Mouse (Mus musculus): ENCODE measurements at regions not wholly inside any gene's neighbourhood (a gene's known extent, or its start where the extent isn't known, plus 50 kb on each side); places are given as distances from the start of the nearest gene placed in this dataset.

GRCm38 (mm10) chr13:28780462-28780861 lies 173.1 kb downstream of the Sox4 start:
- no peak for ATAC-seq (replicated peaks in 1 of 2; ENCODE audit: insufficient read depth in 1 of 2, low FRiP score in 2 of 2, low TSS enrichment in 1 of 2, low read depth in 1 of 2, poor library complexity in 2 of 2, severe bottlenecking in 2 of 2)

DNA sequence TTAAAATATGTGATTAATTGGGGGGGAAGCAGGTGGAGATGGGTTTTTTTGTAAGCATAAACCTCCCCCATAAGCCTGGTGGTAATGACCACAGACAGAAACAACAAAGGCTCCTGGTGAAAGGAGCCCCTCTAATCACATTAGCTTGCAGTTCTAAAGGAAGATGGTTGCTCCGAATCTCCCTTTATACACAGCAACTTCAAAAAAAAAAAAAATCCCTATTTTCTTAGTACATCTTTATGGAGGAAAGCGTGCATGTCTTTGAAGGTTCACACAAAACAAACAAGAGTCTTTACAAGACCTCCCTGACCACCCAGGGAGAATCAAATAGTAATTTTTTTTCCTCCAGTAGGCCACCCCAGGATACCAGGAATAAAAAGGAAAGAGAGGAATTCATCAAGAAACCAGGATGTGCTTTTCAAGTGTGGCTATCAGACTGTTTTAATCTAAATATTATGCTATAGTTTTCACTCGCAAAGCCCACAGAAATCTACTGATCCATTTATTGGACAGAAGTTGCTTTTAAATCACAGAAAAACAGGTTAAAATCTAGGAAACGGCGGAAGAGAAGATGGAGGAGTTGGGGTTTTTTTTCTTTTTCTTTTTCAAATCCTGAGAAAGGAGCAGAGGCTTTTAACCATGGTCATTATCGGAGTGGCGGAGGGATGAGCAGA lies 178.2 kb downstream of the Sox4 start:
- no peak for ATAC-seq (replicated peaks in 1 of 2; ENCODE audit: insufficient read depth in 1 of 2, low FRiP score in 2 of 2, low TSS enrichment in 1 of 2, low read depth in 1 of 2, poor library complexity in 2 of 2, severe bottlenecking in 2 of 2)

GRCm38 (mm10) chr13:28774649-28775048 lies 178.9 kb downstream of the Sox4 start:
- ATAC-seq (replicated peaks in 1 of 2; ENCODE audit: insufficient read depth in 1 of 2, low FRiP score in 2 of 2, low TSS enrichment in 1 of 2, low read depth in 1 of 2, poor library complexity in 2 of 2, severe bottlenecking in 2 of 2), result no peak

DNA sequence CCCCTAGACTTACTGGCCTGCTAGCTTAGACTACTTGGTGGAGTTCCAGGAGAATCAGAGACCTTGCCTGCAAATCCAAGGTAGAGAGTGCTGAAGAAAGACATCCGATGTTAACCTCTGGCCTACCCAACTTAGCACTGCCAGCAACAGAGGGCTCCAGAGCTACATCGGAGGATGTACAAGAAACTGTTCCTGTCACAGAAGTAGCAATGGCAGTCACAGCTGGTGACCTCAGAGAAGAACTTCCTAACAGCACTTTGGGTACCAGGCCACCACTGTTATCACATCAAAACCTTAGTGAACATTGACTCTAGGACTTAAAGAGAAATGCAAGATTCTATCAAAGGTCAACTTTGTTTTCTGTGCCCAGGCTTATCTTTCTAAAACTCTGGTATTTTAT lies 180.0 kb downstream of the Sox4 start:
- no peak for ATAC-seq (replicated peaks in 1 of 2; ENCODE audit: insufficient read depth in 1 of 2, low FRiP score in 2 of 2, low TSS enrichment in 1 of 2, low read depth in 1 of 2, poor library complexity in 2 of 2, severe bottlenecking in 2 of 2)

- no peak for ATAC-seq (replicated peaks in 1 of 2; ENCODE audit: insufficient read depth in 1 of 2, low FRiP score in 2 of 2, low TSS enrichment in 1 of 2, low read depth in 1 of 2, poor library complexity in 2 of 2, severe bottlenecking in 2 of 2)
Observed at GRCm38 (mm10) chr13:28770531-28770930, 183.0 kb downstream of the Sox4 start.

DNA sequence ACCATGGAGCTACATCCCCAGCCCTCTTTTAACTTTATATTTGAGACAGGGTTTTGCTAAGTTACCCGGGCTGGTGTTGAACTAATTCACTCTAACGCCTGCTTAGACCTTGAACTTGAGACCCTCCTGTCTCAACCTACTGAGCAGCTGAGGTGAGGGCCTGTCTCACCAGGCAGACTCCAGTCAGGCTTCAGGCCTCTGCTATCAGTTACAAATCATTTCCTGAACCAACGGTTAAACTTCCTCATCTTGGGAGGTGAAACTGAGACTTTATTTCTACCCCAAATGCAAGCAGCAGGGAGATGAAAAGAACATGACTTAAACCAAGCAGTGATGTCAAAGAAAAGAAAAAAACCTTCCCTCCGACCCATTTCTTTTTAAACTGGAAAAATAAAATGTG lies 183.5 kb downstream of the Sox4 start:
- peak; percentile 44 to 72 for ATAC-seq (replicated peaks in 1 of 2; ENCODE audit: insufficient read depth in 1 of 2, low FRiP score in 2 of 2, low TSS enrichment in 1 of 2, low read depth in 1 of 2, poor library complexity in 2 of 2, severe bottlenecking in 2 of 2)

DNA sequence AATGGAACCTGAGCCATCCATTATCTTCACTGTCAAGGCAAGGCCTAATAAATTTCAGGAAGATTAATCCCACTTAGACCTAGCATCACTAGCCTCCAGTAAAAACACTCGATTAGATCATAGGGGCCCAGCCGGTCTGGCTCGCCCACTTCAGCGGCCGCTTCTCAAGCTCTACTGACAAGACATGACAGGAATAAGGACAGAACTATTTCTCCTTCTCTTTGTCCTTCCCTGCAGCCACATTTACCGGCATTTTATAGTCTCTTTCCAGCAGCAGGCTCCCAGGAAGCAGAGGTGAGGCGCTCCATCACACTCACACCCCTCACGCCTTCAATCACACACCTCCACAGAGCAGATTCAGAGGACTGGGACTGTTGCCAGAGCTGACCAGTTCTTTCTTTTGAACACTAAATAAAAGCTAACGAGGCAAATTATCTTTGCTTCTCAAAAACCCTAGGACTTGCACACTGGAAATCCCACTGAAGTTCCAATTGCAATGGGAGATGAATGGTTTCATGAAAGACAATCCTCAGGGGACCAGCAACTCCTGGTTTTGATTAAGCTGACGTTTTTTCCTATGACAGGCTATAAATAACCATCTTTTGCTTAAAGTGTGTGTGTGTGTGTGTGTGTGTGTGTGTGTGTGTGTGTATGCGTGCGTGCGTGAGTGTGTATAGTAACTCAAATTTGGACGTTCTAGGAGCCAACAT lies 184.6 kb downstream of the Sox4 start:
- no peak for ATAC-seq (replicated peaks in 1 of 2; ENCODE audit: insufficient read depth in 1 of 2, low FRiP score in 2 of 2, low TSS enrichment in 1 of 2, low read depth in 1 of 2, poor library complexity in 2 of 2, severe bottlenecking in 2 of 2)

- peak; percentile 46 to 66 for ATAC-seq (replicated peaks in 1 of 2; ENCODE audit: insufficient read depth in 1 of 2, low FRiP score in 2 of 2, low TSS enrichment in 1 of 2, low read depth in 1 of 2, poor library complexity in 2 of 2, severe bottlenecking in 2 of 2)
Observed at GRCm38 (mm10) chr13:28762555-28762954, 191.0 kb downstream of the Sox4 start.

GRCm38 (mm10) chr13:28759026-28759425 lies 194.5 kb downstream of the Sox4 start:
- no peak for ATAC-seq (replicated peaks in 1 of 2; ENCODE audit: insufficient read depth in 1 of 2, low FRiP score in 2 of 2, low TSS enrichment in 1 of 2, low read depth in 1 of 2, poor library complexity in 2 of 2, severe bottlenecking in 2 of 2)

DNA sequence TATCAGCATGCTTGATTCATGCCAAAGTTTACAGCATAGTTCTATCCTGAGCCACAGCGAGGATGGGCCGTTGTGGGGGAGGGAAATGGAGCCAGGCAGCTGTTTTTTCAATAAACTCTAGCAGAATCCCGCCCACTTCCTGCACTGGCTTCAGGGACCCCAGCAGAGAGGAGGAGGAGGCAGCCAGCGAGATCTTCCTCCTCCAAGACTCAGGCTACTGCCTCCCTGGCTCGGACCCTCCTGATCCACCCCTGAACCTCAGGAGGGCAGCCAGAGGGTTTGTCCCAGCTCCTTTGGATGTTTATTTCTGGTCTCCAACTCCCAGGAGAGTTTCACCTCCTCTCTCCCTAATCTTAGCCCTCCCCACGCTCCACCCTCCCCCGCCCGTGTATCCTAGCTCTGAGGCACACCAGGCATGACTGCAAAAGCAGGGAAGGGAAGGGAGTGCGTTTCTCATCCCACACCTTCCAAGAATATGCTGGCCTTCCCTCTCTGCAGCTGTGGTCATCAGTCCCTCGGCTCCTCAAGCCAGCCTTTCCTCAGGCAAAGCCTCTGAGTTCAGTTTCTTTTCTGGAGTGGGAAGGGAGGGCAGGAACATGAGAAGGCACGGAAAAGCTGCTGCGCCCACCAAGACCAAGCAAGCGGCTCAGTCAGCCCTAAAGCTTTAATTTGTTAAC lies 195.5 kb downstream of the Sox4 start:
- ATAC-seq (replicated peaks in 1 of 2; ENCODE audit: insufficient read depth in 1 of 2, low FRiP score in 2 of 2, low TSS enrichment in 1 of 2, low read depth in 1 of 2, poor library complexity in 2 of 2, severe bottlenecking in 2 of 2), result peak; percentile 68 to 70

- ATAC-seq (replicated peaks in 1 of 2; ENCODE audit: insufficient read depth in 1 of 2, low FRiP score in 2 of 2, low TSS enrichment in 1 of 2, low read depth in 1 of 2, poor library complexity in 2 of 2, severe bottlenecking in 2 of 2), result peak; percentile 14 to 33; a peak in 2 of 4 replicates
Observed at GRCm38 (mm10) chr13:28756915-28757765, 196.4 kb downstream of the Sox4 start.

DNA sequence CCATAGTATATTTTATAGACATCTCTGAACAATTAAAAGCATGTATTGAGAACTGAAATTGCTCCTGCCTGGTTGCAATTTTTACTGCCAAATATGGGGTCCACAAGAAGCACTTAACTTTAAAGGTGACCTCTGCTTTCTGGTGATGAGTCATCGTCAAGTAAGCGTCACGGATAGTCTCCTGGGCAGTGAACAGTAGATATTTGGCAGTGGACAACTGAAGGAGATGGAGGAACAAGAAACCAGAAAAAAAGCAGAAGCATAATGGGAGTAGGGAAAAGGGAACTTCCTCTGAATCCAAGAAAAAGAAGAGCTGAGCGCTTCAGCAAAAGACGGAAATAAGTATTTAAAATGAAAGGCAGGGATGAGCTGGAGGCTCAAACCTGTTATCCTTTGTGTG lies 199.3 kb downstream of the Sox4 start:
- ATAC-seq (replicated peaks in 1 of 2; ENCODE audit: insufficient read depth in 1 of 2, low FRiP score in 2 of 2, low TSS enrichment in 1 of 2, low read depth in 1 of 2, poor library complexity in 2 of 2, severe bottlenecking in 2 of 2), result no peak

DNA sequence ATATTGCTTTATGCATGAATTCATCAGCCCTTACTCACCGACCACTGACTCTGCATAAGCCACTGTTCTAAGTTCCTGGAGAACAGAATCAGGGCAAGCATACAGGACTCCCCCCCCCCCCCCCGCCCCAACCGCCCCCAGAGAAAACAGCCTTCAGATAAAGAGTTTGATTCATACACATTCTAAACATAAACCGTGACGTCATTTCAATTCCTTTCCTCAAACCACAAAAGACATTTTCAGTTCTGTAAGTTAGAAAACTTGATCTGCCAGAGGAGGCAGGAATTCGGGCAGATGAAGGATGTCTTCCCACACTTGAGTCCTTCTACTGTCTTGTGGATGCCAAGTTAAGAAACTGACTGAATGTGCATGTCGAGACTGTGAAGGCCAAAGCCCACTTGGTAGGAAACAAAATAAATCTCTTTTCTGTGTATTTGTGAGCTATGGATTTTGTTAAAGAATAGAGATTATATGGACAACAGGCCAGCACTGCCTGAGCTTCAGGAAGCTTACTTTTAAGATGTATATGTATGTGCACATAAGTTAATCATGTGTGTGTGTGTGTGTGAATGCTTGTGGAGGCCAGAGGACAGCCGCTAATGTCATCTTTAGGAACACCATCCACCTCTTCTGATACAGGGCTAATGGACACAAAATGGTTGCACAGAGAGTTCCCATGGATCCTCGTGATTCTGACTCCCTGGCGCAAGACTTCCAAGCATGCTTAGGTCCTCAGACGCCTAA lies 202.4 kb downstream of the Sox4 start:
- no peak for ATAC-seq (replicated peaks in 1 of 2; ENCODE audit: insufficient read depth in 1 of 2, low FRiP score in 2 of 2, low TSS enrichment in 1 of 2, low read depth in 1 of 2, poor library complexity in 2 of 2, severe bottlenecking in 2 of 2)

DNA sequence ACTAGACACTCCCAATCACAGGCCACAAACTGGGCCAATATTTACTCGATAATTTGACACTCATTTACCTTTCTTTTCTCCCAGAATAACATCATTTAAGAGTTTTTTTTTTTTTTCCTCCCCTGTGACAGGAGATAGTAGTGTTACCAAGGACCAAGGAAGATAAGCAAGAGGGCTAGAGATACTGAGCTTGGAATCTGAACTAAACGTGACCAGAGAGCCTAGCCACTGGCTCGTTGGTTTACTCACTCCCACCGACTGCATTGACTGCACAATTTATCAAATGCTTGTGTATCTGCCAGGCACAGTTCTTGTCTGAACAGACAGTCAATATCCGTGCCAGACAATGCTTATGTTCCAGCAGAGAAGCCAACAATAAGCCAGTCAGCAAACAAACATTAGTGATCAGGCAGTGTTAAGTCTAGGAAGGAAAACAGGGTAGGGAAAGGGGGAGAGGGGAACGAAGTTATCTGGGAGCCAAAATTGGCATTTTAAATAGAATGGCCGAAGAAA lies 213.3 kb downstream of the Sox4 start:
- ATAC-seq (replicated peaks in 1 of 2; ENCODE audit: insufficient read depth in 1 of 2, low FRiP score in 2 of 2, low TSS enrichment in 1 of 2, low read depth in 1 of 2, poor library complexity in 2 of 2, severe bottlenecking in 2 of 2), result no peak

- peak; percentile 35 to 52; a peak in 2 of 4 replicates for ATAC-seq (replicated peaks in 1 of 2; ENCODE audit: insufficient read depth in 1 of 2, low FRiP score in 2 of 2, low TSS enrichment in 1 of 2, low read depth in 1 of 2, poor library complexity in 2 of 2, severe bottlenecking in 2 of 2)
Observed at GRCm38 (mm10) chr13:28738160-28739100, 215.1 kb downstream of the Sox4 start.

DNA sequence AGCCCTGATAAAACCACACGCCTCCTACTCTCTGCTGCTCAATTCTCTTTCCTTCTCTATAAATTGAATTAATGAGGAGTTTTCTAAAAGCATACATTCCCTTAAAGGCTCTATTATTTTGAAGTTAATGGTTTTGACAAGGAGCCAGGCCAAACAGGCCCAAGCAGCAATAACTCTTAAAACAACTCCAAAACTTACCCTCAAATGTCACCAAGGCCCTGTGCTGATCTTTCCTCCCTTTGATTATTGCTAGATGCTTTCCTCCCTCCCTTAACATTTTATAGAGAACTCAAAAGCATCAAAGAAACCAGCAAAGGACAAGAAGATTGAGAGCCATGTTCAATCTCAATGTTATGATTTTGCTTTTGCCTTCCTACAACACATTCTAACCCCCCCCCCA lies 221.0 kb downstream of the Sox4 start:
- no peak for ATAC-seq (replicated peaks in 1 of 2; ENCODE audit: insufficient read depth in 1 of 2, low FRiP score in 2 of 2, low TSS enrichment in 1 of 2, low read depth in 1 of 2, poor library complexity in 2 of 2, severe bottlenecking in 2 of 2)
